Mouse (Mus musculus): ENCODE results near the gene Mgll. TPM values are rescaled to one million over a fixed set of nuclear protein-coding genes. Genes with fewer than 3 reads are reported as not detected.
A peak's percentile ranks its signal among the peaks of the same experiment; 100 is the strongest.

The Mgll gene
- polyA plus RNA-seq, 1 experiment from 2014 or later, result 52.6 TPM

DNA sequence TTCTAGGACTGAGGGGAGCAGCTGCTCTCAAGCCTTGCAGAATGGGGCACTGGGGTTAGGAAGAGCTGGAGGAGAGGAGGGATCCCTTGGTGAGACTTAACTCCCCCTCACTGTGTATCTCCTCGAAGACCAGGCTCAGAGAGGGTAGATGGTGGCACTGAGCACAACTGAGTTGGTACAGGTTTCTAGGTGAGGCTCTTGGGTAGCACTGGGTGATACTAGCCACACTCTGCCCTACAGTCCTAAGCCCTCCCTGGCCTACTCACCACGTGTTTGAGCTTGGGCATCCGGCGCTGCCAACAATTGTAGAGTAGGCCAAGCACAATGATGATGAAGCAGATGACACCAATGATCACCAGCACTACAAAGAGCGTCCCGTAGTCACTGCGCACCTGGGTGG lies 119.0 kb downstream of the Mgll start:
- no peak for DNase-seq (ENCODE audit: low spot score)

DNA sequence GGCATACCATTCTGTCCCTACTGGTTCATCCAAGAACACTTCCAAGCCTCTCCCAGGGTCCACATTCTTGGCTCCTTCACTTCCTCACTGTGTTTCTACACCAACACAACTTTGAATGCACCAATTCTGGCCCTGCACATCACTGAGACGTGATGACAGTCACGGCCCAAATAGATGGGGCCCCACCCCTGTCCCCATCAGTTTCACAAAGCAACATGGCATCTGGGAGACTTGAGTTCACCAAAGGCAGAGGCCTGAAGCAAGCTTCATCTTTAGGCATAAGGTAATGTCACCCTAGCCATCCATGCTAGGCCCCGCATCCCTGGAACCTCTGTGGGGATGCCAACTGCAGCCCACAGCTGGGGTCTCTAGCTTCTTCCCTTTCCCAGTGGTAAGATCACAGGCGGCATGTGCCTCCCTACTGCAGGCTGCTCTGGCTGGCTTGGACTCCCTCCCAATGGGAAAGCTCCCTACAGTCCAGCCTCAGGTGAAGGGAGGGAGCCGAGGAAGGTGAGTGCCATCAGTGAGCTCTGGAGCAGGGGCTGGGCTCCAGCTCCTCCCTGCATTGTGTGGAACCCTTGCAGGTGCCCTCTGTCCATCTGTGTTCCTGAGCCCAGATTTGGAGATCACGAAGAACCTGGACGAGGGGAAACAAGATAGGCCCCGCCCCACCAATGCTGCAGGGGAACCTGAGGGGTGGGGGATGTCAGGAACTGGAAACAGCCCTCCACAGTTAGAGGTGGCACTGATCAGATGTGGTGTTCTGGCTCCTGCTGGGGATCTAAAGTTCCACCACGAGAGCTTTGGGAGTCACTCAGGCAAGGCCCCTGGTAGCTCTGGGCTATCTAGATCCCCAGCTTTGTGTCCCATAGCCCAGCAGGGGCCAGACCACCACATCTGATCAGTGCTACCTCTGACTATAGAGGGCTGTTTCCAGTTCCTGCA lies 119.8 kb downstream of the Mgll start:
- no peak for DNase-seq (ENCODE audit: low spot score)

GRCm38 (mm10) chr6:88844901-88845565 lies 120.8 kb downstream of the Mgll start:
- DNase-seq (ENCODE audit: low spot score), result no peak

GRCm38 (mm10) chr6:88847571-88847970 lies 123.4 kb downstream of the Mgll start:
- no peak for DNase-seq (ENCODE audit: low spot score)

DNA sequence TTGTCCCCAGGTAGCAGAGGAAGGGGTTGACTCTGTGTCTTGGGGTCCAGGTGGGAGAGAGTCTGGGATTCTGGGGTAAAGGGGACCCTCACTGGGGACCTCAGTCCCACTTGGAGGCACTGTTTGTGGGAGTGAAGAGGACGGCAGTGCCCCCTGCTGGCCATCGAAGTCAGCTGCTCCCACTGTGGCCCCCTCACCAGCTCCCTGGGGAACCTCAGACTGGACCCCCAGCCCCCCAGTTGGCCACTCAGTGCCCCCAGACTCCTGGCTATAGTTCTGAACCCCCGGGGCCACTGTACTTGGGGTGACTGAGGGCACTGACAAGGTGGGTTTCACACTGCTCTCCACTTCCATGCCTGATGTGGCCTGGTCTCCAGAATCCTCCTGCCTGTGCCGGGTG lies 125.1 kb downstream of the Mgll start:
- DNase-seq (ENCODE audit: low spot score), result peak; percentile 56

DNA sequence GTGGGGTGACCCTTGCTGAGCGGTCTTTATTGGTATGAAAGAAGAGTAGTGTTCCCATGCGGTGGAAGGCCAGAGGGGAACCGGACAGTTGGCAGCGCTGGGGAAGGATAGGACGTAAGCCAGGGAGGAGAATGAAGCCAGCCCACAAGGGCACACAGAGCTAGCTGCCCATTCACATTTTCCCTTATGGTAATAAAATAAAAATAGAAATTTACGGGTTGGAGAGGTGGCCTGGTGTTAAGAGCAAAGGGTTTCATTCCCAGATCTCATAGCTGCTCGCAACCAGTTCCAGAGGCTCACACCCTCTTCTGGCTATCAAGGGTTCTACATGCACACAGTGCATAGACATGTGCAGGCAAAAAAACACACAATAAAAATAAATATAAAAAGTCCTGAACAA lies 125.8 kb downstream of the Mgll start:
- no peak for DNase-seq (ENCODE audit: low spot score)

GRCm38 (mm10) chr6:88854509-88854908 lies 130.3 kb downstream of the Mgll start:
- no peak for DNase-seq (ENCODE audit: low spot score)

- DNase-seq (ENCODE audit: low spot score), result peak; percentile 81
Observed at GRCm38 (mm10) chr6:88855636-88856035, 131.4 kb downstream of the Mgll start.

GRCm38 (mm10) chr6:88857249-88857648 lies 133.0 kb downstream of the Mgll start:
- DNase-seq (ENCODE audit: low spot score), result no peak

DNA sequence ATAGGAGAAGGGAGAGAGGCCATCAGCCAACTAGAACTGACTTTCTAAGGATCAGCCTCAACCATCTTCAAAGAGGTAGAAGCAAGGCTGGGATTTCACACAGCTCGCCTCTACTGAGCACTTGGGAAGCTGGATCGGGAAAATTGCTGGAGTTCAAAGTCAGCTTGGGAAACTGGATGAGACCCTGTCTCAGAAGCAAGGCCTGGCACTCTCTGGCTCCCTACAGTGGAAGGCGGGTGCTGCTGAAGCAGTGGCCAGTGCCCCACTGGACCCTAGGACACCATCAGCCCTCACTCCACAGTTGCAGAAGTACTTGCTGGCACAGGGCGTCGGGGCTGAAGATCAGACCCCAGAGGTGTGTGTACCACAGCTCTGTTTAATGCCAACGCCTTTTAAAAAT lies 133.6 kb downstream of the Mgll start:
- DNase-seq (ENCODE audit: low spot score), result no peak

DNA sequence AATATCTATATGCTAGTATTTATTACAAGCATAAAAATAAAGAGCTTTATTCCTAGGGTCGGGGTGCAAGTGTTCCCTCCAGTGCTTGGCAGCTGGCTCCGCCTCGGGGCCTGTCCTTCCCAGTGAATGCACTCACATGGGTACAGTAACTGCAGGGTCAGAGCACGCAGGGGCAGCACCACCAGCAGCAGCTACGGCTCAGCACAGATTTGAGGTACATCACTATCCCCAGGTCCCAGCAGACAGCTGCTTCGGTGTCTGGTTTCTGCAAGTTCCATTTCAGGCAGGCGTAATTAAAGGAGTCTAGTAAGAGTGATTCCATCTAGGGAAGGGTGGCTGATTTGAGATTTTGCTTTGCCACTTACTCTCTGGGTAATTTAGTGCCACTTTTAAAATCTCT lies 134.1 kb downstream of the Mgll start:
- no peak for DNase-seq (ENCODE audit: low spot score)

GRCm38 (mm10) chr6:88860914-88861313 lies 136.7 kb downstream of the Mgll start:
- DNase-seq (ENCODE audit: low spot score), result peak; percentile 68

GRCm38 (mm10) chr6:88865704-88866103 lies 141.5 kb downstream of the Mgll start:
- no peak for DNase-seq (ENCODE audit: low spot score)

GRCm38 (mm10) chr6:88869459-88869858 lies 145.2 kb downstream of the Mgll start:
- DNase-seq (ENCODE audit: low spot score), result no peak

- no peak for DNase-seq (ENCODE audit: low spot score)
Observed at GRCm38 (mm10) chr6:88870594-88870993, 146.4 kb downstream of the Mgll start.

DNA sequence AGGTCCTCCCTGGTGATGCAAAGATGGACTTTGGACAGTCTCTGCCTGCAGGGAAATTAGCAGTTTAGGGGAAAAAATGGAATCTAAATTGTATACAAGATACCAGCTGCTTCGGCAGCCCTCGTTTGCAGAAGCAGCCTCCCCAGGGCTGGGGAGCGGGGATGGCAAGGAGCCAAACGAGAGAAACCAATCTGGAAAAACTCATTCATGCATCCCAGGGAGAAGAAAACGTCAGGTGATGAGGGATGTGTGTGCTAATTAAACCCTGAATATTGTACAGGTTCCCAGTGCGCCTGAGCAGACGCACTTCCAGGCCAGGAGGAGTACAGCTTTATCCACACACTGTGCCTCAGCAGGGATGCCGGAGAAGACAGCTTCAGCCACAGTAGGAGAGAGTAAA lies 147.3 kb downstream of the Mgll start:
- DNase-seq (ENCODE audit: low spot score), result no peak

GRCm38 (mm10) chr6:88872811-88873210 lies 148.6 kb downstream of the Mgll start:
- peak; percentile 55 for DNase-seq (ENCODE audit: low spot score)

GRCm38 (mm10) chr6:88873965-88874867 lies 150.0 kb downstream of the Mgll start:
- peak; percentile 29 for DNase-seq (ENCODE audit: low spot score)

DNA sequence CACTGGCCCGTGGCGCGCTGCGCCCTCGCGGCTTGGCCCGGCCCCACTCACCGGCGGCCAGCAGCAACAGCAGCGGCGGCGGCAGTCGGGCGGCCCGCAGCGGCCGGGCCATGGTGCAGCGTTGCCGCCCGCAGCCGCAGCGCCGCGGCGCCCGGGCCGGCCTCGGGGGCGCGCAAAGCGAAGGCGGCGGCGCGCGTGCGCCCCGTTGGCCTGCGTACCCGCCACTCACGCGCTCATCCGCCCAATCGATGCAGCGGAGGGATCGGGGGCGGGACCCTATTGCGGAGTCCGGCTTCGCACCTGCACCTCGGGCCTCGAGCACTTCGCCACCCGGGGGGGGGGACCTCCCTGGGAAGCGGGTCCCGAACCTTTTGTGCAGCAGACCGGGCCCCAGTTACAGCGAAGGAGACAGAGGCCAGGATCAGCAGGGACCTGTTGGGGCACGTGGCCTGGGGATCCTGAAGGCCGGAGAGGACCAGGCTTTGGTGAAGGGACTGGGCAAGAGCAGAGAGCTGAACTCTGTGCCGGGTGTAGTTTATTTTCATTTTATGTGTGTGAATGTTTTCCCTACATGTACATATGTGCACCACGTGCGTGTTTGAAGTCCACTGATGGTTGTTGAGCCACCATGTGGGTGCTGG lies 150.8 kb downstream of the Mgll start, which contains the start of gene Podxl2:
Gene Podxl2 (minus strand): TSS at position 177 of the 641 bp plus-strand sequence.
- DNase-seq (ENCODE audit: low spot score), result peak; percentile 67
